Mouse (Mus musculus): ENCODE measurements around the gene Stab2. TPM values are rescaled to one million over a fixed set of nuclear protein-coding genes. Genes with fewer than 3 reads are reported as not detected.

The Stab2 gene
- polyA plus RNA-seq, 1 experiment from 2014 or later = 0.32 TPM

Other genes with a start within 250 kb of the Stab2 start
- gene Gm49358, start 244.1 kb downstream of the Stab2 start, polyA plus RNA-seq (2015; fragmentation: Nextera tagmentation; extraction: Ambion mirVana) = 0.27 TPM in 1 of 2 replicates, not detected in the other
- gene Nt5dc3, start 229.0 kb downstream of the Stab2 start, polyA plus RNA-seq (2015; fragmentation: Nextera tagmentation; extraction: Ambion mirVana) = 0.83 and 0.98 TPM in 2 replicates
- gene 1700113H08Rik, start 50.0 kb upstream of the Stab2 start, polyA plus RNA-seq (2015; fragmentation: Nextera tagmentation; extraction: Ambion mirVana) = not detected in 2 replicates

Measured in limb, embryonic 13.5 days (tissue).